Mouse (Mus musculus): ENCODE measurements around the gene Srgap1. TPM values are rescaled to one million over a fixed set of nuclear protein-coding genes. Genes with fewer than 3 reads are reported as not detected.

Srgap1 gene
- total RNA-seq, 2 experiments from 2014 or later, result 0.07 TPM; not detected in 1

DNA sequence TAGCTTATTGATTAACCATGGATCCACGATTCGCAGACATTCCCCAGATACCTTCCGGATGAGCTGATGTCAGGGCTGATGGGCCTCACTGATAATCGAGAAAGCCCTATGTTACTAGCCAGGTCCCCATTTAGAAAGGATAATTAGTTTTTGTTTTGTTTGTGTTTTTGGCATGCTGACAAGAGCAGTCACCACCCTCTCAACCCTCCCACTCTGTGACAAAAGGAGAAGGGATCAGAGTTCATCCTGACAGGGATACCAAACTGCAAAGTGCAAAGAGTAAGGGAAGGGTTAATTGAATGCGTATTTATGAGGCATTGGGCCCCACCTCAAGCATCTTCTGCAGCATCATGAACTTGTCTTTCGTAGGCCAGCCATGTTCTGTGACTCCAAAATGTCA, 76.2 kb downstream of the Srgap1 start:
- no peak for ATAC-seq (replicated peaks; ENCODE audit: poor library complexity)

GRCm38 (mm10) chr10:121964114-121964513, 83.0 kb downstream of the Srgap1 start:
- ATAC-seq (replicated peaks; ENCODE audit: poor library complexity), result no peak

GRCm38 (mm10) chr10:121962053-121962452, 85.1 kb downstream of the Srgap1 start:
- peak; percentile 77 for ATAC-seq (replicated peaks; ENCODE audit: poor library complexity)

- peak; percentile 87 for ATAC-seq (replicated peaks; ENCODE audit: poor library complexity)
Measured at GRCm38 (mm10) chr10:121961121-121961893, 85.8 kb downstream of the Srgap1 start.

DNA sequence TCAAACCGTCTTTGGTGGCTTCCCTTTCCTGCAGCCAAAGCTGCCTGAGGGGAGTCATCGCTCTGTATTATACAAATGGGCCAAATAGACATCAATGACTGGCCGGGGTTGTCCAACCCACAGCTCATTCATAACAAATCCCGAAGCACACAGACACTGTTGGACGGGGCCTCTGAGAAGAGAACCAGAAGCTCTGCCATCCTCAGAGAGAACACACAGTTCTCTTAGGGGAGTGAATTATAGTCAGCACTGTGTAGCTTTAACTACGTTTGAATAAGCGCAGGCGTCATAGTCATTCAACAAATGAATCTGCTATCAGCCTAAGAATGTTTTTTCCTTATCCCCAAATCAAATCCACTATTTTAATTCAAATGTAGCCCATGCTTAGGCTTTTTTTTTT, 88.4 kb downstream of the Srgap1 start:
- ATAC-seq (replicated peaks; ENCODE audit: poor library complexity), result no peak

DNA sequence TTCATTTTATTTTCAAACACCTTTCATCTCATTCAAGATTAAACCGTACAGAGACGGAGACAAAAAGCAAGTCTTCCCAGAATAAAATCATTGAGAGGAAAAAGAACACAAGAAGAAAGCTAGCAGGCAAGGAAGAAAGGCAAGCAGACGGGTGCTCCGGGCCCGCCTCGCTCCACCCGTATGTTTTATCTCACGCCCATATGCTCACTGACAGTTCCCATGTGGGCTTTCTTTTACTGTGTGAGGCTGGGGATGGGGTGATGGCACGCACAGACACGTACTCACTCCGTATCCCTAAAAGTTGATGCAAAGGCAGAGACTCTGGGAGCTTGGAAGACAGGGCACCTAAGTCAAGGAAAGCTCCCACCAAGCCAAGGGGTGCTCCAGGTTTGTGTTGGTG, 90.6 kb downstream of the Srgap1 start:
- ATAC-seq (replicated peaks; ENCODE audit: poor library complexity), result no peak

GRCm38 (mm10) chr10:121955730-121956129, 91.4 kb downstream of the Srgap1 start:
- ATAC-seq (replicated peaks; ENCODE audit: poor library complexity), result no peak

GRCm38 (mm10) chr10:121954877-121955276, 92.2 kb downstream of the Srgap1 start:
- ATAC-seq (replicated peaks; ENCODE audit: poor library complexity), result no peak

DNA sequence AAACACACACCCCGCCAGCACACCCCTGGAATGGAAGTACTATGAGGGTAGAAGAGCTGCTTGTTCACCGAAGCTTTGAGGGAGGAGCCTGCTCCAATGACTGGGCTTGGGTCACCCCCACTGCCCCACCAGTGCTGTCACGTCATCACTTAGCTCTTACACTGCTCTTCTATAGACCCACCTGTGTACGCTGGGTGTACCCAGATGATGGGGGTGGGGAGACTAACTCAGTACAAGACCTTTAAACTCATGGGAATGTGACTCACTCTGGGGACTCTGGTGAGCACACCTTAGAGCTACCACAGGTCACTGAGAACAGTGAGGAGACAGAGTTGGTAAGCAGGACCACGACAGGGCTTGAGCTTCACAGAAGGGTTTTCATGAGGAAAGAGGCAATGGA, 94.1 kb downstream of the Srgap1 start:
- ATAC-seq (replicated peaks; ENCODE audit: poor library complexity), result no peak

DNA sequence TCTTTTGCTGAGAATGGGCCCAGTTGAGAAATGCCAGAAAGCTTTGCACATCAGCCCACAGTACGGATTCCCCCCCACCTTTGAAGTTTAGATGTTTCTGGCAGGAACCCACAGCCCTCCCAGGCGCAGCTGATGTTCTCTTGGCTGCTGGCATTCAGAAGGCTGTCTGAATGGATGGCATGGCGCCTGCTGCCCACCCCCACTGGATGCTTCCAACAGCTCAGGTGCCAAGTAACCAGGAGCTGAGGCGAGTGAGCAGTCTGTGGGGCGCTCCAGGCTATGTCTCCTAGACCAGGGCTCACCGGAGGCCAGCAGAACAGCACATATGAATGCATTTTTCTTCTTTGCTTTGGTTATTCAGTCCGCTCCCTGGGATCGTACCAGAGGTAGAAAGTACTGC, 100.9 kb downstream of the Srgap1 start:
- no peak for ATAC-seq (replicated peaks; ENCODE audit: poor library complexity)

DNA sequence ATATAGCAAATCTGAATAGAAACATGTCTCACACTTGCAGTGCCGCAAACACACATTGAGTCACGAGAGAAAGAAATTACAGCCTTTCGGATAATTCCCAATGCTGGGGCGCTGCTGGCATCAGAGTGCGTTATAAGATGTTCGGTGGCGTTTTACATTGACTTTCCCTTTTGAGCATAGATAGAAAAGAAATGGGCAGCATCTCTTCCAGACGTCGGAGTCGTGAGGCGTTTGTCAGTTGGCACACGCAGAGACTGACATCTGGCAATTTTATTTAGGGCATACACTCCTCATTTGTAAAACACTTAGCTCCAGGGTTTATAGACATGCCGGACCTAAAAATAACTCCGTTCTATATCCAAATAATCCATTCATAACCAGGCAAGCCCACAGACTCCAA, 115.2 kb downstream of the Srgap1 start:
- no peak for ATAC-seq (replicated peaks; ENCODE audit: poor library complexity)

DNA sequence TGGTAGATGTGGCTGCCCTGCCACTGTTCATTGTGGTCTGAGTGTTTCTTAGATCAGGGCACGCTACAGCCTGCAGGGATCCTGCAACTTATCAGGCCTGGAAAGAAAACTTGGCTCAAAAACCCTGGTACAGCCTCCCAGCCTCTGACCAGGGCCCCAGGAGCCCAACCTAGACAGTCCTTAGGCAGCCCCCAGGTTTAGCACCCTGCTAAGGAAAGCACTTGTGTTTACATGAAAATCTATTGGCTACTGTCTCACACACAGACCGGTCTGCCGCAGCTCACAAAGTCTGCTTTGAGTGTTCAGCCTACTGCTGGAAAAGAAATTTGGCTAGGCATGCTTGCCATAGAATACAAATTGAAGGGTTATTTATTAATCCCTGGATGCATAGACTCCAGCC, 121.0 kb downstream of the Srgap1 start:
- ATAC-seq (replicated peaks; ENCODE audit: poor library complexity), result no peak

DNA sequence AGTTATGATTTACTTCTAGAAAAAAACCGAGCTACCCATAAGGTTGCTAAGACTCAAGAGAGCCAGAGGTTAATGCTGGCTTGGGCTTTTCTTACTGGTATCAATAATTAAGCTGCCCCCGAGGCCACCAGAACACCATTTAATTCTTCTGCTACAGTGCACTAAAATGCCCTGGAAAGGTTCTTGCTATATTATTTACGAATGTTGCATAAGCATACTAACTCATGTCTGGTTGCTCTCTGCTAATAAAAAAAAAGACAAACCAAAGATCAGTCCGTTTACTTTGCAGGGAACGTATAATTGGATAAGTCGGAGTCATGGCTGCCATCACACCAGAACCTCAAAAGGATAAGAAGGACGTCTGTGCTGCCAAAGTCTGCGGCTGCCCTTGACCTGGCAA, 128.1 kb downstream of the Srgap1 start:
- no peak for ATAC-seq (replicated peaks; ENCODE audit: poor library complexity)

GRCm38 (mm10) chr10:121918579-121918978, 128.5 kb downstream of the Srgap1 start:
- no peak for ATAC-seq (replicated peaks; ENCODE audit: poor library complexity)

DNA sequence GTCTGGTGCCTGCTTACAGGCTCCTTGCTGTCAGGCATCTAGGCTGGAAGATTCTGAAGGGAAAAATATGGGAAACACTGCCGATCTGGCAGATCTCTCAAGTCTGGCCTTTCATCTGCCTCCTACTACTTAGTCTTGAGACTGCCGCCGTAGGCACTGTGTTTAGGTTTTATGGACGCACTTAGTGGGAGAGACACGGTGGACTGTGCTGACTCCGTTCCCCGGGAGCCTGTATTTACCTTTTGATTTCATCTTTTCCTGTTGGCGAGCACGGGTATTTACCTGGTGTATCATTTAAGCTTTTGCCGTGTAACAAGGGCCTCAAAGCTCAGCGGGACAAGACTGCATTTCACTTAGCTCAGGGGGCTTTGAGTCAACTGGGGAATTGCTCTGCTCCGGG, 131.6 kb downstream of the Srgap1 start:
- no peak for ATAC-seq (replicated peaks; ENCODE audit: poor library complexity)

GRCm38 (mm10) chr10:121904137-121904536, 143.0 kb downstream of the Srgap1 start:
- no peak for ATAC-seq (replicated peaks; ENCODE audit: poor library complexity)

GRCm38 (mm10) chr10:121902651-121903050, 144.5 kb downstream of the Srgap1 start:
- ATAC-seq (replicated peaks; ENCODE audit: poor library complexity), result no peak

GRCm38 (mm10) chr10:121900772-121901171, 146.3 kb downstream of the Srgap1 start:
- ATAC-seq (replicated peaks; ENCODE audit: poor library complexity), result no peak

DNA sequence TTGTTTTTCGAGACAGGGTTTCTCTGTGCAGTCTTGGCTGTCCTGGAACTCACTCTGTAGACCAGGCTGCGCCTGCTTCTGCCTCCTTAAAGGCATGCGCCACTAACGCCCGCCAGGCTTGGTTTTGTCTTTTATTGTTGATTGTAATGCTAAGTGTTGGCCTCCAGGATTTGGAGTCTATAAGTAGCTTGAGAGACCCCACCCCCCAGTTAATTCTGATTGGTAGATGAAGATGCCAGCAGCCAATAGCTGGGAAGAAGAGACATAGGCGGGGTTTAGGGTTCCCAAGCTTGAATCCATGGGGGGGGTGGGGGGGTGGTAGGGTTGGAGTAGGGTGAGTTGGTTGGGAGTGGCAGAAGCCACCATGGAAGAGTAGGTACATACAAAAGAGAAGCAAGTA, 147.4 kb downstream of the Srgap1 start:
- ATAC-seq (replicated peaks; ENCODE audit: poor library complexity), result no peak

- ATAC-seq (replicated peaks; ENCODE audit: poor library complexity), result no peak
Measured at GRCm38 (mm10) chr10:121897835-121898370, 149.2 kb downstream of the Srgap1 start.

DNA sequence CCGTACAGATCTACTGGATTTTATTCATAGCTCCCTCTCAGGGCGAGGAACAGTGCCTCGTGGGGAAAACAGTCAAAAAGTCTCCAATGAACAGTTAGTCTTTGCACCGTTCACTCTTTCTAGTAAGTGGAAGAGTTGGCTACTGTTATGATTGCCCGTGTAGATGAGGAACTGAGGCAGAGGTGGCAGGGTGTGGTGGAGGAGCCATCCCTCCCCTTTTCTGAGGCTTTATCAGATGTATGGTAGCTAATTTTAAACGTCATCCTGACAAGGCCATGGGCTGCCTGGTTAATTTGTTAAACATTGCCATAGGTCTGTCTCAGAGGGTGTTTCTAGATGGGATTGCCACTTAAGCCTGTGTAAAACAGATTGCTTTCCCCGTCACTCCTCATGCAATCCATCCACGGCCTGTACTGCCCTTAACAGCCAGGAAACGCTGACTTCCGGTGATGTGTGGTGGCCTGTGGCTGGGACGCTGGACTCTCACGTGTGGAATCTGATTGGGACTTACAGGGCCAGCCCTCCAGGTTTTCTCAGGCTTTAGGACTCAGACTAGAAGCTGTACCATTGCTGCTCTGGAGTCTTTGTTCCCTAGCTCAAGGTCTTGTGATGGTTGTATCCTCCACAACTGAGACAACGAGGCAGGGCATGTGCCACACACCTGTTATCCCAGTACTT, 155.6 kb downstream of the Srgap1 start:
- peak; percentile 61 for ATAC-seq (replicated peaks; ENCODE audit: poor library complexity)

- no peak for ATAC-seq (replicated peaks; ENCODE audit: poor library complexity)
Measured at GRCm38 (mm10) chr10:121890061-121890460, 157.1 kb downstream of the Srgap1 start.

Data from megakaryocyte progenitor cell, adult 5-6 weeks (primary cell).